Mouse (Mus musculus): ENCODE results near the gene Myt1l. TPM values are rescaled to one million over a fixed set of nuclear protein-coding genes. Genes with fewer than 3 reads are reported as not detected.

Myt1l gene
- polyA plus RNA-seq, 1 experiment from 2014 or later, result 254 TPM

DNA sequence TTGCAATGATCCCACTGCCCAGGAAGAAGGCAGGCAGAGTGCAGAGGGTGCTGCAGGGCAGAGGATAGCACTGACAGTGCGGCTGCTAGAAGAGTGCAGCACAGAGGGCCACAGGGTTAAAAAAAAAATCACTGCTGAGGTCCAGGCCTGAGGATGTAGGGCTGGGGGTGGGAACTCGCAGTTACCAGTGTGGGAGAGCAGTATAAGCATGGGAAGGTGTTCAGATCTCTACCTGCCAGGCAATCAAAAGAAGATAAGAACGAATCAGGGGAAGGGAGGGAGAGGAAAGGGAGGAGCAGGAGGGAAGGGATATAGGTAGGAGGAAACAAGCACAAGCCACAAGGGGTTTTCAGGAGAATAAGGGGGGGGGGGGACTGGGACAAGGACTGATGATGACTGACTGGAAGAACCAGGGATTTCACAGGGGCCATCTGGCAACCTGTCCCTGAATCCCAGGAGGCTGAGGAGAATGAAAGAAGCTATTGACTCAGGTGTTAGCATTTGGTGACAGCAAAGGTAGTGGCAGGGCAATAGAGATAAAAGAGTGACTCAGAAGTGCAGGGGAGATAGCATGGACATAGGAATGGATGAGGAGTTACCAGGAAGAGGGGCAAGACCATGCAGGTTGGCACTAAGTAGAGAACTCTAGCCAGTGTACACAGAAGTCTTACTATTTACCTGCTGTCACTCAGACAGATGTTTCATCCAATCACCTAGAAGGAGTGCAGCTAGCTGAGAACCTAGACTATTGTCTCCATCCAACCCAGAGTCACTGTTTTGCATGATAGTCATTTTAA is 270.6 kb downstream of the Myt1l start:
- no peaks in the 10 kb centered on the region for H3K9me3 ChIP-seq
- no peak for ATAC-seq (replicated peaks)
- no peak overlapping the region for H3K4me3 ChIP-seq
- H3K9ac ChIP-seq (replicated peaks), result no peak overlapping the region
- H3K4me2 ChIP-seq (replicated peaks), result no peak overlapping the region
- 66% methylated on average over 3 of the region's 3 CpGs for WGBS
- no peak overlapping the region for H3K27ac ChIP-seq (replicated peaks)
- no peaks in the 10 kb centered on the region for H3K4me1 ChIP-seq
- no peaks in the 10 kb centered on the region for H3K27me3 ChIP-seq
- H3K36me3 ChIP-seq, result no peaks in the 10 kb centered on the region

DNA sequence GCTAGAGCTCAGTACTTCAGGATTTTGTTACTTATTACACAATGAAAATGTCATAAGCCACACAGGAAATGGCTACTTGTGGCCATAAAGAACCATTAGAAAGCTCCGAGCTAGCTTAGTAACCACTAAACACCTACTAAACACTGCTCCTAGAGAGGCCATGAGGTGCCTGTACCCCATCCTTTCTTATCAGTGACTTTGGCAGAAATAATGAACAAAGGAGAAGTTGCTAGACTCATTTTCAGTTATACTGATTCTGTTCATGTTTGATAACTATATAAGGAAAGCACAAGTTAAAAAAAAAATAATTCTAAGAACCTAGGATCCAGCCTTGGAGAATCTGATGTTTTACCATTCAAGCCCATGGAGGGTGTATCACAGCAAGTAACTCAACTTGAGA is 278.2 kb downstream of the Myt1l start:
- H3K4me1 ChIP-seq, result peaks cover 13% of the 10 kb centered on the region
- no peak overlapping the region for H3K9ac ChIP-seq (replicated peaks)
- WGBS, result 93% methylated on average over 1 of the region's 1 CpGs
- no peak overlapping the region for H3K4me2 ChIP-seq (replicated peaks)
- no peaks in the 10 kb centered on the region for H3K9me3 ChIP-seq
- H3K27ac ChIP-seq (replicated peaks), result no peak overlapping the region
- no peak for ATAC-seq (replicated peaks)
- no peaks in the 10 kb centered on the region for H3K27me3 ChIP-seq
- H3K36me3 ChIP-seq, result peaks cover 5% of the 10 kb centered on the region; the same call in 1 of the 2 replicates
- no peak overlapping the region for H3K4me3 ChIP-seq

DNA sequence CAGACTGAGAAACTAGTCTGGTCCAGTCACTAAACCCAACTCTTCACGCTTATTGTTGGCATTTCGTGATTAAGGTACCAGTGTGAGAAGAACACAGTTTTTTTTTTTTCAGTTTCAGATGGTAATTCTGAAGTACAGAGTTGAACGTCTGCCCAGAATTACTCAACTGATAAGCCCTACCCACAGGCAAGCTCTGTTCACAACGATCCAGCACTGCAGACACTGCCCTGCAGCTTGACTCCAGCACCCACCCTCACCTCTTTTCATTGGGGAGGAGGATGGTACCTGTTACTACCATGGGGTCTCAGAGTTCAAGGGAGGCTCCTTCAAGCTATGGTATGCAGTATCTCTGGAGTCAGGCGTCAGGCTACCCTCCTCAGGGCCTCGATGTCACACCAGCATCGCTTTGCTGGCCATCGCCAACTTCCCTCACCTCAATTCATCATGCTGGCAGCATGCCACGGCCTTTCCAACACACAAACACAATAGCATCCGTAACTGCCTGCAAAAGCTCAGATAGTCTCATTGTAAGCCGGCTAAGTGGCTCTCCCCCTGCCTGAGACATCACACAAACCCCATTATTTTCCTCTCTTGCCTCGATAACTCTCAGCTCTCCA is 281.5 kb downstream of the Myt1l start:
- H3K9me3 ChIP-seq, result no peaks in the 10 kb centered on the region
- H3K36me3 ChIP-seq, result peaks cover 10% of the 10 kb centered on the region; the same call in 1 of the 2 replicates
- H3K27me3 ChIP-seq, result no peaks in the 10 kb centered on the region
- no peak overlapping the region for H3K4me3 ChIP-seq
- peaks cover 13% of the 10 kb centered on the region for H3K4me1 ChIP-seq
- H3K9ac ChIP-seq (replicated peaks), result no peak overlapping the region
- ATAC-seq (replicated peaks), result peak; percentile 48; the same call in 1 of the 2 replicates
- 18% methylated on average over 12 of the region's 12 CpGs for whole genome bisulfite sequencing
- H3K27ac ChIP-seq (replicated peaks), result 0 out of 2 replicates have a peak overlapping the region, but pooled peaks have one; percentile 12
- H3K4me2 ChIP-seq (replicated peaks), result no peak overlapping the region

DNA sequence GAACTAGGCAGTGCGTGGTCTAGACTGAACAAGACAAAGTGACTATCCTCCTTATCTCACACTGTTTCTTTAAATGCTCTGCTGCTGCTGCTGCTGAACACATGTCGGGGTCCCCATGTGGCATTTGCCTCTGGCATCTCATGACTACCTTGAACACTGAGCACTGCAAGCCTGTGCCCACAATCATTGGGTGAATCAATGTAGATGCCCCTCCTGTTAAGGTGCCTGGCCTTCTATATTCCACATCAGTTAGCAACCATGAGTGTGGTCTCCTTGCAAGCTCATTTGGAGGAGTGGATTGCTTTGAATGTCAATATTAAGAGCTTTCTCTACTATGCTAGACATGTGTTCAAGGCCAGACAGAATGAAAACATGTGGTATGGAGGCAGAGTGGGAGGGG is 287.3 kb downstream of the Myt1l start:
- Histone ChIP-seq H3K36me3 (peaks cover 7% of the 10 kb centered on the region; the same call in 1 of the 2 replicates), H3K9me3 (no peaks in the 10 kb centered on the region), H3K4me2 (replicated peaks) (no peak overlapping the region), H3K4me1 (peaks cover 17% of the 10 kb centered on the region), H3K27me3 (no peaks in the 10 kb centered on the region), H3K27ac (replicated peaks) (0 out of 2 replicates have a peak overlapping the region, but pooled peaks have one; percentile 33), H3K9ac (replicated peaks) (no peak overlapping the region), H3K4me3 (no peak overlapping the region)
- no peak for ATAC-seq (replicated peaks)
- WGBS, result 83% methylated on average over 2 of the region's 2 CpGs

DNA sequence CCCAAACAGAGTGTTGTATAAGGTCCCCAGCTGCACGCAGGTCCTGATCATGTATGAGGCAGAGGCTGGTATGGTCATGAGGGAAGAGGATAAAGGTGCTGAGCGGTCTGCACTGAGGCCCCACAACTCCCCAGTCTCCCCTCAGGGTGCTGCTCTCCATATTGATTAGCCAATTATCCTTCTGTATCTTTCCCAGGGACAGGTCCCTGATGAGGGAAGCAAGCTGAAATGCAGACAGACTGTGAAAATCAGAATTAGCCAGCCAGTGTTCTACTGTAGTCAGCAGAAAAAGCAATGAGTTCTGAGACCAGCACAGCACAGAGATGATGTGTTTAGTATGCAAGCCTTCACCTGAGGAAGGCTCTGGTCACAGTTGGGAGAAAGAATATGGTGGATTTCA is 287.9 kb downstream of the Myt1l start:
- no peaks in the 10 kb centered on the region for H3K27me3 ChIP-seq
- peaks cover 7% of the 10 kb centered on the region; the same call in 1 of the 2 replicates for H3K36me3 ChIP-seq
- peaks cover 20% of the 10 kb centered on the region for H3K4me1 ChIP-seq
- H3K9ac ChIP-seq (replicated peaks), result no peak overlapping the region
- H3K9me3 ChIP-seq, result no peaks in the 10 kb centered on the region
- 0 out of 2 replicates have a peak, but pooled peaks have one; percentile 48 for ATAC-seq (replicated peaks)
- no peak overlapping the region for H3K4me2 ChIP-seq (replicated peaks)
- H3K4me3 ChIP-seq, result no peak overlapping the region
- peak overlapping the region; percentile 33; the same call in 1 of the 2 replicates for H3K27ac ChIP-seq (replicated peaks)
- 43% methylated on average over 2 of the region's 2 CpGs for WGBS

DNA sequence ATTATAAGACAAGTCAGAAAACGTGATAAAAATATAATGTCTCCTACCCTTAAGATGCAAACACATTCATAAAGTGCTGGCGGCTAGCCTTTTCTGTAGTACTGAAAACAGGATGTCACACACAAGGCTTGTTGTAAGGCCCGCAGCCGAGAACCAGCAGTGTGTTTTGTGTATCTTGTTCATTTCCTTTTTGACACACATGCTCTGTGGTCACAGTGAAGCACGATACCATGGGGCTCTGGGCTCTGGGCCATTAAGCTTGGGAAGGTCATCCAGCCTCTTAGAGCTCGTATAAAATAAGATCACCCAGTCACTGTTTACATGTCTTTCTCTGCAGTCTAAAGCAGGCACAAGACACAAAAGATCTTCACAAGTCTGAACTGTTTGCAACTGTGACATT is 288.6 kb downstream of the Myt1l start:
- ATAC-seq (replicated peaks), result no peak
- Histone ChIP-seq H3K4me2 (replicated peaks) (no peak overlapping the region), H3K27ac (replicated peaks) (0 out of 2 replicates have a peak overlapping the region, but pooled peaks have one; percentile 40), H3K9me3 (no peaks in the 10 kb centered on the region), H3K27me3 (no peaks in the 10 kb centered on the region), H3K4me1 (peaks cover 26% of the 10 kb centered on the region), H3K9ac (replicated peaks) (no peak overlapping the region), H3K4me3 (no peak overlapping the region), H3K36me3 (peaks cover 2% of the 10 kb centered on the region; the same call in 1 of the 2 replicates)
- WGBS, result 56% methylated on average over 6 of the region's 6 CpGs

DNA sequence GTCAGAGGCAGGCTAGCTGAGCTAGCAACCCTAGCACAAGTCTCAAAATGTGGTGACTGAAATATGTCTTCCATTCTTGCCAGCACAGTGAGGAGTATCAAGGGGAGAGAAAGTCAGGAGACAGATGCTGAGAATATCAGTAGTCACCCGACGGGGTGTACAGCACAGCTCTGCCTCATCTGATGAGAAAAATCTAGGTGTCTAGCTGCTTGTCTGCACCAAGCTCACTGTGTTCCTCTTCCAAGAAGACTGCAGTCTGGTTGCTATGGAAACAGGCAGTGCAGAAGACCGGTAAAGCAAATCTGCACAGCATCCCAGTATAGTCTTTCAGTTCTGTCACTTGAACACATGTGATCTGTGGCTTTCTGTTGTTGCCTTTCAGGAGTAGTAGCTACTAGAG is 294.0 kb downstream of the Myt1l start:
- Histone ChIP-seq H3K27me3 (no peaks in the 10 kb centered on the region), H3K36me3 (peaks cover 4% of the 10 kb centered on the region; the same call in 1 of the 2 replicates), H3K9ac (replicated peaks) (no peak overlapping the region), H3K9me3 (no peaks in the 10 kb centered on the region), H3K4me3 (no peak overlapping the region), H3K4me1 (peaks cover 37% of the 10 kb centered on the region), H3K27ac (replicated peaks) (peak overlapping the region; percentile 86), H3K4me2 (replicated peaks) (no peak overlapping the region)
- peak; percentile 88 for ATAC-seq (replicated peaks)
- 29% methylated on average over 3 of the region's 3 CpGs for WGBS

DNA sequence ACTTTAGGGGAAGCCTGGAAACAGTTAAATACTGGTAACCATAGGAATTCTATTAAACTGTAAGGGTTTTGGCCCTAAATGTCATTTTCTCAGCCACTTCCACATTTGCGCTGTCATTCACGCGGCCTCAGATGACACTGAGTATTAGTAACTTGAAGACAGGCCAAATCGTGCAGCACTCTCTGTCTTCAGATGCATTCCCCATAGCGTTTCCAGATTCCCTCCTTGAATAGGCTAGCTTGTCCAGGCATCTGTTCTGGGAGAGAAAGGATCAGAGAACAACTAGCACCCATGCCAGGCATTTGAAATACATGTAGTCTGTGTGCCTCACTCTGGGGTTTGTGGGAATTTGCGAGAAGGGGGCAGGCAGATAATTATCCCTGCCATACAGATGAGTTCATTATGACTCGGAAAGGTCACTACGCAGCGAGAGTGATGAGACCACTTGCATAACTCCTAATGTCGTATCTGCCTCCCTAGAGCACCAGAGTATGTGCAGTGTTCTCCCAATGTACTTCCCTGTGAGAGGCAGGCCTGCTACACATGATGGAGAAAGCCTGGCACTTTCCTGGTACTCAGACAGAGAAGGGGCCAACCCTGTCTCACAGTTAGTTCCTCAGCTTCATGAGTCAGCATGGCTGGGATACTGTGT is 295.7 kb downstream of the Myt1l start:
- WGBS, result 56% methylated on average over 10 of the region's 10 CpGs
- Histone ChIP-seq H3K27me3 (no peaks in the 10 kb centered on the region), H3K9ac (replicated peaks) (no peak overlapping the region), H3K4me1 (peaks cover 37% of the 10 kb centered on the region), H3K4me3 (no peak overlapping the region), H3K4me2 (replicated peaks) (no peak overlapping the region), H3K9me3 (no peaks in the 10 kb centered on the region), H3K27ac (replicated peaks) (peak overlapping the region; percentile 70), H3K36me3 (peaks cover 4% of the 10 kb centered on the region; the same call in 1 of the 2 replicates)
- ATAC-seq (replicated peaks), result no peak

DNA sequence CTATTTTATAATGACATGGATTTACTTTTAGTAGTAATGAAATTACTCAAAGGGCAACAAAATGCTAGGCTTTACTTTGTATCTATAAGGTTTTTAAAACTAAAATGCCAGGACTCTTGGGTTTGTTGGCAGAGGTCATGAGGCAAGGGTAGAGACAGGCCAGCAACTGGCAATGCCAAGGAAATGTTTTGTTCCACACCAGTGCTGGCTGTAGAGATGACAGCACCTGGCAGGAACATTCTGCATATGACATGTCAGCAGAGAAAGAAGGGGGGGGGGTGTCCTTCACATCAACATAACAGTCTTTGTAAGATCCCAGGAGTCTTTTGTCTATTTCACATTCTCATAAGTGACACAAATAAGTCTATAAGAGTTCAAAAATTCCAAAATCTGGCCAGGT is 302.4 kb downstream of the Myt1l start:
- H3K9me3 ChIP-seq, result no peaks in the 10 kb centered on the region
- H3K4me3 ChIP-seq, result no peak overlapping the region
- no peak overlapping the region for H3K27ac ChIP-seq (replicated peaks)
- no peak overlapping the region for H3K9ac ChIP-seq (replicated peaks)
- H3K4me1 ChIP-seq, result peaks cover 22% of the 10 kb centered on the region; the same call in 1 of the 2 replicates
- H3K36me3 ChIP-seq, result peaks cover 12% of the 10 kb centered on the region
- no peak overlapping the region for H3K4me2 ChIP-seq (replicated peaks)
- ATAC-seq (replicated peaks), result no peak
- no peaks in the 10 kb centered on the region for H3K27me3 ChIP-seq

DNA sequence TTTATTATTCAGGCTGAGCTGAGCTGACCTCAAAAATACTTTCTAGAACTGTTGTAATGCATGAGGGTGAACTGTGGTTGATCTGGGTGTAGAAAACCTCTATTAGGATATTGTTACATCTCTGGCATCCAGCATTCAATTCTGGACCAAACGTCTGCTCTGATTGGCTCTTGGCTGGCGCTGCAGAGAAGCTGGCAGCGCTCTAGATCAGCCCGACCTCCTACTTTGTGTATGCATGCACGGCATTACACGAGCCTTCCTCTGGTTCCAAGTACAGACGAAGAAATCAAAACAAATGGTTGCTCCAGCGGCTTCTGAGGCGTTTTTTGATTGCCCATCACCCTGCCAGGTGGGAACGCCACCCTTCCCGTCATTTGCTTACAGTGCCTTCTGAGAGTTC is 303.2 kb downstream of the Myt1l start:
- no peak overlapping the region for H3K4me3 ChIP-seq
- peak; percentile 77 for ATAC-seq (replicated peaks)
- WGBS, result 43% methylated on average over 11 of the region's 11 CpGs
- no peaks in the 10 kb centered on the region for H3K9me3 ChIP-seq
- no peak overlapping the region for H3K4me2 ChIP-seq (replicated peaks)
- H3K36me3 ChIP-seq, result peaks cover 14% of the 10 kb centered on the region
- H3K9ac ChIP-seq (replicated peaks), result no peak overlapping the region
- H3K27me3 ChIP-seq, result no peaks in the 10 kb centered on the region
- H3K4me1 ChIP-seq, result peaks cover 30% of the 10 kb centered on the region
- H3K27ac ChIP-seq (replicated peaks), result peak overlapping the region; percentile 58

DNA sequence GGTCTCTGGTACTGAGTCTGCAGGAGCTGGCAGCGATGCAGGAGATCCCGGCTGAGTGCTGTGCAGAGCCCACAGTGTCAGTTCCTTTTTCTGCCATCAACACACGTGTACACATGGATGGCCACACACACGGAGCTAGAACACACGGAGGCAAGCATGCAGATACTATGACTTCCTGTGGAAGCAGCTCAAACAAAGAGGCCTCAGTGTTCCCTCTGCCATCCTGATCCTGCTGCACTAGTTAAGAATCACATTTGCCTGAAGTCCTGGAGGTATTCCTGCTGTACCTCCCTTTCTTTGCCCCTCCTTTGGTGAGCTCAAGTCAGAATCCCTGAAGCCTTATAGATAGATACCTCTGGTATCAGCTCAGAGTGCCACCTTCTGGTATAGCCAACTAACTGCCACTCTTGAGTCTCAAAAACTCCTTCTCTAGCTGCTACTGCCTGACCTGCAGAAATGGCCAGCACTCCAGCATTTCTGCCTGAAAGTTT is 309.2 kb downstream of the Myt1l start:
- ATAC-seq (replicated peaks), result peak; percentile 84
- no peak overlapping the region for H3K4me3 ChIP-seq
- peak overlapping the region; percentile 49 for H3K27ac ChIP-seq (replicated peaks)
- peaks cover 29% of the 10 kb centered on the region for H3K36me3 ChIP-seq
- H3K27me3 ChIP-seq, result no peaks in the 10 kb centered on the region
- H3K9me3 ChIP-seq, result no peaks in the 10 kb centered on the region
- peaks cover 26% of the 10 kb centered on the region for H3K4me1 ChIP-seq
- no peak overlapping the region for H3K9ac ChIP-seq (replicated peaks)
- no peak overlapping the region for H3K4me2 ChIP-seq (replicated peaks)
- 66% methylated on average over 5 of the region's 5 CpGs for WGBS

DNA sequence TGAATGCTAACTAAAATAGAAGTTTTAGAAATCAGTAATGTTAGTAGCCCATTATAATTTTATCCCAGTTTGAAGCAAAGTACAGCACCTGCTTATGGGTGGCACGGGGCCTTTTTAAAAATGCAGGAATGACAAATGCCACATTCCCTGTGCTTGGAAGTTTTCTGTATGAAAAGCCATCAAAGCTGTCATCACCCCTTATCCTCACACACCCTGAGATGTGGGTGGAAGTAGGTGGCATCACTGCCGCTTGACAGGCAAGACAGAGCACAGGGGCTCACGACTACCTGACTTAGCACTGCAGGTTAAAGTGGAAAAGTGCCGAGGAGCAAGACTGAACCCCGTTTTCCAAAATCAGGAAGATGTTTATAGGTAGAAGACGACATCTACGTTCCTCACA is 310.2 kb downstream of the Myt1l start:
- ATAC-seq (replicated peaks), result no peak
- Histone ChIP-seq H3K4me2 (replicated peaks) (no peak overlapping the region), H3K27ac (replicated peaks) (no peak overlapping the region), H3K9ac (replicated peaks) (no peak overlapping the region), H3K9me3 (no peaks in the 10 kb centered on the region), H3K36me3 (peaks cover 37% of the 10 kb centered on the region), H3K4me1 (peaks cover 22% of the 10 kb centered on the region), H3K27me3 (no peaks in the 10 kb centered on the region), H3K4me3 (no peak overlapping the region)
- WGBS, result 90% methylated on average over 7 of the region's 7 CpGs

Data from forebrain, embryonic 15.5 days (tissue).